ENCODE assay signal across 8 mouse cellular contexts in the genomic region with DNA sequence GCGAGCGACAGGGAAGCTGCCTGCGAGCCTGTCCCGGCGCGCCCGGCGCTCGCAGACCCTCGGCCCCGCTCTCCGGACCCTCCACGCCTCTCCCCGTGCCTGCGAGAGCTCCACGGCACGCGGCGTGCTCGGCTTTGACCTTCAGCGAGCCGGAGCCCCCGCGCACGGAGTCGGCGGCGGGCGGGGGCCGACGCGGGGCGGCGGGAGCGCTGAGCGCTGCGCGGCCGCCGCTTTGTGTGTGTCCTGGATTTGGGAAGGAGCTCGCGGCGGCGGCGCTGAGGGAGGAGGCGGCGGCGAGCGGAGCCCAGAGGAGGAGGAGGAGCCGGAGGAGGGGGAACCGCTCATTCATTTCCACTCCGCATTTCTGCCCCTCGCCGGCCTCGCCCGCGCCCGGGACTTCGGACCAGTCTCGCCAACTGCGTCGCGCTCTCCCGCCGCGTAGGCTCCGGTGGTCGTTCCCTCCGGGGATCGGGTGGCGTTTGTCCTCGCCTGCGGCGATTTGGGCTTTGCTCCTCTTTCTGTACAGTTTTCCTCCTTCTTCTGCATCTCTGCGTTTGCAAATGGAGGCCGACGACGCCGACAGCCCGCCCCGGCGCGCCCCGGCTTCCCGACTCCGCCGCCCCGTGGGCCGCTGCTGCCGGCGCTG. TPM values are rescaled to one million over a fixed set of nuclear protein-coding genes. Genes with fewer than 3 reads are reported as not detected.
DNase-seq lines count a peak whose midpoint lies in the region; ATAC-seq and TF ChIP-seq lines count a peak whose summit lies in the region.

No protein-coding gene starts in this region.

- intact Hi-C loops in left cerebral cortex, adult 2 months (cut with DNase I): loop anchor here (5.0 kb wide), 1 partner anchor 95 kb away; no protein-coding TSS in a partner anchor

- DNase-seq in Muller cell, postnatal 12 days (ENCODE audit: inconsistent ontology term): peak; percentile 93
- DNase-seq in cerebellum, postnatal 10 days: peak; percentile 88 to 89
- DNase-seq in frontal cortex, postnatal 25 days (ENCODE audit: low spot score in 2 of 2): peak; percentile 46 to 63
- peak; percentile 76 for DNase-seq in hindbrain, embryonic 14.5 days (ENCODE audit: low spot score)
- DNase-seq in left cerebral cortex, adult 2 months (ENCODE audit: extremely low spot score in 1 of 2, low spot score in 2 of 2): peak; percentile 80 to 83
- DNase-seq in right cerebral cortex, postnatal 10 days (ENCODE audit: low spot score in 2 of 2): peak; percentile 86 to 89
- peak; percentile 35 for DNase-seq in urinary bladder, postnatal 10 days (ENCODE audit: low spot score)

- under 1% methylated on average over 72 of the region's 91 CpGs for WGBS in hindbrain, embryonic 14.5 days
- WGBS in macrophage (ENCODE audit: missing documents): under 1% methylated on average over 39 of the region's 91 CpGs

- peak overlapping the region; percentile 99 for H3K27ac ChIP-seq in hindbrain, embryonic 14.5 days
- peak overlapping the region; percentile 99 for H3K27ac ChIP-seq in left cerebral cortex, adult 2 months
- H3K27ac ChIP-seq in macrophage: no peak overlapping the region

- no peaks in the 10 kb centered on the region; the same call in 1 of the 2 replicates for H3K79me2 ChIP-seq in macrophage (ENCODE audit: inconsistent target)

- H3K4me3 ChIP-seq in hindbrain, embryonic 14.5 days (replicated peaks; ENCODE audit: low read length): peak overlapping the region; percentile 77
- peak overlapping the region; percentile 92 for H3K4me3 ChIP-seq in left cerebral cortex, adult 2 months
- H3K4me3 ChIP-seq in macrophage (ENCODE audit: inconsistent target): peak overlapping the region; percentile 32; the same call in 1 of the 2 replicates

- ATAC-seq in hindbrain, embryonic 14.5 days (ENCODE audit: low FRiP score): peak; percentile 32

- no peaks in the 10 kb centered on the region for H3K9me3 ChIP-seq in hindbrain, embryonic 14.5 days (ENCODE audit: control insufficient read depth, low read length)

- no peak for TF ChIP-seq CTCF in left cerebral cortex, adult 2 months (IDR thresholded peaks at IDR 0.05)

- H3K36me3 ChIP-seq in hindbrain, embryonic 14.5 days (replicated peaks; ENCODE audit: control insufficient read depth, insufficient read depth): no peaks in the 10 kb centered on the region
- no peaks in the 10 kb centered on the region for H3K36me3 ChIP-seq in macrophage (ENCODE audit: inconsistent target)

- H3K27me3 ChIP-seq in hindbrain, embryonic 14.5 days (ENCODE audit: control insufficient read depth, insufficient read depth, low read length): 0 out of 2 replicates have a peak, but pooled peaks cover 3% of the 10 kb centered on the region

- H3K4me2 ChIP-seq in hindbrain, embryonic 14.5 days (replicated peaks): peak overlapping the region; percentile 95

- peaks cover 29% of the 10 kb centered on the region for H3K4me1 ChIP-seq in hindbrain, embryonic 14.5 days (replicated peaks; ENCODE audit: control insufficient read depth, insufficient read depth, low read length)

- peak overlapping the region; percentile 92 for H3K9ac ChIP-seq in hindbrain, embryonic 14.5 days

RNA-seq across cellular contexts. Expression of a gene that starts 0.5 kb away (rescaled TPM):
- polyA plus RNA-seq in hindbrain, embryonic 14.5 days (2014; fragmentation: Nextera tagmentation; extraction: Ambion mirVana): 18.3 and 21.0 TPM in 2 replicates
- 10 to 100 TPM; 52.7 to 54.3 TPM for total RNA-seq in left cerebral cortex, adult 2 months (2021)
- 10 to 100 TPM in 13 of 26 experiments, 1 to 10 TPM in 13; 3.9 to 38.6 (median 17.3) TPM for total RNA-seq in macrophage (2018; cell fraction: chromatin; rRNA removed)
- total RNA-seq in macrophage (2018; cell fraction: cytosol; rRNA removed): 10 to 100 TPM in 1 of 26 experiments, 1 to 10 TPM in 20, under 1 TPM in 5; 0.47 to 10.0 (median 4.0) TPM
- total RNA-seq in macrophage (2018; cell fraction: nucleus; rRNA removed): 10 to 100 TPM in 13 of 26 experiments, 1 to 10 TPM in 13; 3.1 to 32.8 (median 15.7) TPM
- polyA plus RNA-seq in macrophage (2018): 3.0 to 4.7 TPM (median 3.2 TPM) in 3 replicates

Comparison
In these comparisons a context has a peak if more than half of its experiments do, and no peak if none do; other contexts are left out.
1. DNase-seq: peak in every context shown above with its lines; median percentile 93 in Muller cell, postnatal 12 days; 88 in cerebellum, postnatal 10 days; 88 in right cerebral cortex, postnatal 10 days; 82 in left cerebral cortex, adult 2 months; 76 in hindbrain, embryonic 14.5 days; 54 in frontal cortex, postnatal 25 days; 35 in urinary bladder, postnatal 10 days.
2. H3K4me3 ChIP-seq: peak in every context shown above with its lines; median percentile 92 in left cerebral cortex, adult 2 months; 77 in hindbrain, embryonic 14.5 days; 32 in macrophage.